Mouse (Mus musculus): ENCODE results near the gene Kdm2b.

GRCm38 (mm10) chr5:122965427-122965826 is 24.2 kb downstream of the Kdm2b start:
- TF ChIP-seq CTCF (IDR thresholded peaks at IDR 0.05; ENCODE audit: control insufficient read depth, insufficient read depth, insufficient replicate concordance, low read depth, low read length) (no peak), POLR2A (IDR thresholded peaks at IDR 0.05; ENCODE audit: control insufficient read depth, low read depth, low read length) (no peak)
